Mouse (Mus musculus): Measurements from ENCODE around the gene Lss.

The Lss gene

DNA sequence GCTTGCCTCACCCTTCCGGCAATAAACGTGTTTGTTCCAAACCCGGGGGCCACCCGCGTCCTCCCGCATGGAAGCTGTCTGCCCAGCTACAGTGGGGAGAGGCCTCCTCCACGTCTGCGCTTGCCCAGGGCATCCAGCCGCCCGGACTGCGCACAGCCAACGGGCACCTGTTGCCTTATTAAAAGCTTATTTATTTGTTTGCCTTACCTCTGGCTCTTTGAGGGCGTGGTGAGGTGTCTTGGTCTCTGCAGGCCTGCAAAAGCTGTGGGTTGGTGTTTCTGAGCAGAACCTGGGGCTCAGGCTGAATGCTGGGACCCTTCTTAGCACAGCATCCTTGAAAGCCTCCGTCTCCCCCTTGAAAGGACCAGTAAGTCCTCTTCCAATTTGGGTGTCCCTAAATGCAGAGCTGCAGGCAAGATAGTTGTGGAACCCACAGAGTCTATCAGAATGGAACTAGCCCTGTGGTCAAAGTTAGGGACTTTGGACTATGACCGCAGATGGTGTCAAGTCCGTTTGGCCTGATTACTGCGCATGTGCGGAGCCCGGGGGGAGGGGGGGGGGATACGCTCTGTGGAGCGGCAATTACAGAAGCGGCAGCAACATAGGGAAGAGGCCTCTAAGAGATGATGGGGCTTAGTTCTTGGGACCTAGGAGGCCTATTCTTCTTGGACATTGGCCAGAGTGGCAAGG is 38.8 kb downstream of the Lss start:
- DNase-seq (ENCODE audit: low spot score in 2 of 2), result no peak

DNA sequence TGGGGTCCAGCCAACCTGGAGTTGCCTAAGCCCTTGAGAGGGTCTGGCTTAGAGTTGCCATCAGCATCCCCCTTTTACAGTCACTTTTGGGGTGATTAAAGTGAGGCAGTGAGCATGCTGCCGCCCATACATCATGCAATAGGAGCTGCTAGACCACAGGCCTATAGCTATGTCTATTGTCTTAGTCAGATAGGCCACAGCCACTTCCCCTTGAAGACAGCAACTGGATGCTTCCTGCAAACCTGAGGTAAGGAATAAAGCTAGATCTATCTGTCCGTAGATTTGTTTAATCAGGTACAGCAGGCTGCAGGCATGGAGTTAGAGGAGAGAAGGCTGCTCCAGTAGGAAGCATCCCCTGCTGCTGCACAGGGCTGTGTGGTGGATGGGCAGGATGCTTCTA is 39.7 kb downstream of the Lss start:
- DNase-seq (ENCODE audit: low spot score in 2 of 2), result no peak

DNA sequence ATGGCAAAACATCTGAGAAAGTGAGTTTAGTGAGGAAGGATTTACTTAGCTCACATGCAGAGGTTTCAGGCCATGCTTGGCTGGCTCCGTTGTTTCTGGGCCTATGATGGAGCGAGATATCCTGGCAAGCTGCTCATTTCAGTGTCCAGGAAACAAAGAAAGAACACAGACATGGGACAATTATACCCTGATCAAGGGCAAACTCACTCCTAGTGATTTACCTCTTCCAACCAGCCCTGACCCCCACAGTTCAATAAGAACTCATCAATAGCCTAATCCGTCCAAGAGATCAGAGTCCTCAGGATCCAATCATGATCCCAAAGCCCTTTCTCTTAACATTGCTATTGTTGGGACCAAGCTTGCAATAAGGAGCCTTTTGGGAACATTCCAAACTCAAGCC is 40.8 kb downstream of the Lss start:
- no peak for DNase-seq (ENCODE audit: low spot score in 2 of 2)

- DNase-seq (ENCODE audit: low spot score in 2 of 2), result no peak
Observed at GRCm38 (mm10) chr10:76575374-76575773, 44.0 kb downstream of the Lss start, which contains the start of gene Ftcd. Gene Ftcd, plus strand, starts transcription at chr10:76575648.

DNA sequence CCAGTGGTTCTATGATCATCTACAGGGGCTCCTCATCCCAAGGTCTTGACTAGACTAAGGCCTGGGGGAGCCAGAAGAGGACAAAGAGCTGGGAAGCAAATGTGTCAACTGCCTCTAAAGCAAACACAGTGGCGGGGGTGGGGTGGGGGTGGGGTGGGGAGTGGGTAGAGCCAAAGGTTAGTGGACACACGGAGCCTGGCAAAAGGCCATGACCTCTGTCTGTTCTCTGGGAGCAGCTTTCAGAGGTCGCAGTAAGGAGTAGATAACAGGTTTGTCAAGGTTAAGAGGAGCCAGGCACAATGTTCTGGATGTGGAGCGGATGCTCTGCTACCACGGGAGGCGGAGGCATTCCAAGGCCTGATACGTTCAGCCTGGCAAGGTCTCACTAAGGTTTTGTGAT is 45.5 kb downstream of the Lss start:
- DNase-seq (ENCODE audit: low spot score in 2 of 2), result no peak

DNA sequence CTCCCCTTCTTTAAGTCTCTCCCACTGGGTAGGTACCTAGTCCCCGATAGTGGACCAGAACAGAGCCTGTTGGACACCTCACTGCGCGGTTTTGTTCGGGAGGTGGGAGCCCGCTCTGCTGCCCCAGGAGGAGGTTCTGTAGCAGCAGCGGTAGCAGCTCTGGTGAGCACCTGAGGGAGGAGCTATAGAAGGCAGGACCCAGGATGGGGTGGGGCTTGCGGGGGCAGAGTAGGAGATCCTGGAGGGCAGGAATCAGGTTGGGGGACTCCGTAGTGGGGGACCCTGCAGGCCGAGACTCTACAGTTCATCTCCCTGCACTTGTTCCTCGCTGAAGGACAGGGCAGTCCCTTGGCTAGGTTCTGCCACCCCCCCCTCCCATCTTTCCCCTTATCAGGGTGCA is 52.8 kb downstream of the Lss start:
- DNase-seq (ENCODE audit: low spot score in 2 of 2), result no peak

DNA sequence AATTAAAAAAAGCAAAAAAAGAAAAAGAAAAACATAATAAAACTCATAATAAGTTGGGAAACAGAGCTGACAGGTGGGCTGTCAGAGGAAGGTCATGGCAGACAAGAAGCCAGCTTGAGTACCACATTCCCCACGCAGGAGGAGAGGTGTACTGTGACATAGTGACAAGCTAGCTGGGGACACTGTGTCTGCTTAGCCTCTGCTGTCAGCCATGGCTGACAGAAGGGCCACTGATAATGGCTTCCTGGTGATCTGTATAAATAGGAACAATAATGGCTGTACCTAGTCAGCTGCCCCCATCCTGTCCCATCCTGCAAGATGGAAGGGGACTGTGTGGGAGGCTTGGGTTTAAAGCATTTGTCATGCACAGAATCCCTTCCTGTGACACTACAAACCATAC is 54.8 kb downstream of the Lss start:
- DNase-seq (ENCODE audit: low spot score in 2 of 2), result no peak

GRCm38 (mm10) chr10:76590197-76590596 is 58.8 kb downstream of the Lss start:
- DNase-seq (ENCODE audit: low spot score in 2 of 2), result no peak

- DNase-seq (ENCODE audit: low spot score in 2 of 2), result no peak
Observed at GRCm38 (mm10) chr10:76596338-76596737, 65.0 kb downstream of the Lss start.

DNA sequence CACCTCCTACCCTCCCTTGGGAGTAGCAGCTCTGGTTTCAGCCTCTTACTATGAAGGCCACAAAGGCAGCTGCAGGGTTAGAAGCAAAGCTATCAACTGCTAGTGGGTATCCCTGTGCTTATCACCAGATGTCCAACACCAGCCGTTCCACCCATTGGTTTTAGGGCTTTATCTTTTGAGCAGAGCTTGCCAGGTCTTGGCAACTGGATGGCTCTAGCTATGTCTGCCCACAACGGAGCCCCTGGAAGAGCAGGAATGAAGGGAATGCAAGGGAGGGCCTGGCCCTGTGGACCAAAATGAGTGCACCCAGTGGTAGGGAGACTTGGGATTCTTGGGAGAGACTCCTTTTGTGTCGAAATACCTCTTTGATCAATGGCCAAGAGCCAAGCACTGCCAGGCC is 71.3 kb downstream of the Lss start:
- no peak for DNase-seq (ENCODE audit: low spot score in 2 of 2)

Measured in spleen, postnatal 36 days (tissue).